Mouse (Mus musculus): ENCODE results near the gene Olfr314. TPM values are rescaled to one million over a fixed set of nuclear protein-coding genes. Genes with fewer than 3 reads are reported as not detected.

Olfr314 gene
- total and polyA plus RNA-seq, 3 experiments: not detected

DNA sequence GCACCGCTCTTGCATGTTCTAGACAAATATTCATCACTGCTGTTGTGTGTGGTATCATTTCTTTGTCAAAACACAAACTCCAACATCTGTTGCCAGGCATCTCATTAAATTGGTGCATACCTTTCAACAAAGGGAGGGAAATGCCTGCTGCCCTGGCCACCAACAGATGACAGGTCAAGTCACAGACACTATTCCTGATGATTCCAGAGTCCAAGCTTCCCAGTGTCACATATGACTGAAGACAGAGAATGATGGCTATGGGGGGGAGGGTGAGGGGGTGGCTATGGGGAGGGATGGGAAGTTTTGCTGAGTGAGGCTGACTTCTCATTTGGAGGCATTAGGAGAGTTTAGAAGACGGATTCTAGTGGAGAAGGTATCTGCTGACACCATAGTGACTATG is 1.4 kb downstream of the Olfr314 start:
- H3K36me3 ChIP-seq (ENCODE audit: control insufficient read depth, insufficient read depth, low read length): no peaks in the 10 kb centered on the region
- no peaks in the 10 kb centered on the region for H3K4me1 ChIP-seq (ENCODE audit: control insufficient read depth, insufficient read depth, low read length)
- H3K27me3 ChIP-seq (ENCODE audit: control insufficient read depth, insufficient read depth, low read length): no peaks in the 10 kb centered on the region
- no peak overlapping the region for H3K27ac ChIP-seq
- H3K79me2 ChIP-seq (replicated peaks; ENCODE audit: control insufficient read depth, insufficient read depth, low read length): no peaks in the 10 kb centered on the region
- no peak for TF ChIP-seq EP300 (IDR thresholded peaks at IDR 0.05; ENCODE audit: insufficient read depth, low read depth, low read length)
- TF ChIP-seq CTCF (IDR thresholded peaks at IDR 0.05): no peak
- TF ChIP-seq POLR2A (IDR thresholded peaks at IDR 0.05; ENCODE audit: insufficient read depth, low read depth, low read length): no peak
- no peak for DNase-seq
- H3K4me3 ChIP-seq: no peak overlapping the region
- intact Hi-C loops (cut with DNase I): no loop called here
- WGBS: 76% methylated on average over 2 of the region's 2 CpGs
- no peak overlapping the region for H3K9ac ChIP-seq (ENCODE audit: low read depth, low read length)

DNA sequence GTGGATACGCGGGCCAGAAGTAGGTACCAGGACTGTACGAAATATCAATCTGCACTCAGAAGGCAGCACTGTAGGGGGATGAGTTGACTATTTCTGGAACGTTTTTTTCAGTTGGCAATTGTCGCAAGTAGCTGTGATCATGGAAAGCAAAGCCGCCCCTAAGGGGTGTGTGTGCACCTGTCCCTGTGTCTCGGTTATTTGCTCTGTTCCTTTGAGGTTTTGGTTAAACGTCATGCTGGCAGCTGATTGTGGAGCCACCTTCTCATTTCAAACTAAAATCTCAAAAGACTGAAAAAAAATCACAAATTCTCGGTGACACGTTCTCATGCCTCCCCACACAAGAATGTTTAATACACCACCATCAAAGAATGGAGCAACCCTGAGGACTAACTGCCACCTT is 4.9 kb downstream of the Olfr314 start:
- Histone ChIP-seq H3K79me2 (replicated peaks; ENCODE audit: control insufficient read depth, insufficient read depth, low read length) (no peaks in the 10 kb centered on the region), H3K9ac (ENCODE audit: low read depth, low read length) (no peak overlapping the region), H3K4me1 (ENCODE audit: control insufficient read depth, insufficient read depth, low read length) (no peaks in the 10 kb centered on the region), H3K36me3 (ENCODE audit: control insufficient read depth, insufficient read depth, low read length) (no peaks in the 10 kb centered on the region), H3K27me3 (ENCODE audit: control insufficient read depth, insufficient read depth, low read length) (no peaks in the 10 kb centered on the region), H3K27ac (no peak overlapping the region), H3K4me3 (no peak overlapping the region)
- 83% methylated on average over 10 of the region's 10 CpGs for WGBS
- DNase-seq: no peak
- TF ChIP-seq POLR2A (IDR thresholded peaks at IDR 0.05; ENCODE audit: insufficient read depth, low read depth, low read length): no peak
- no peak for TF ChIP-seq EP300 (IDR thresholded peaks at IDR 0.05; ENCODE audit: insufficient read depth, low read depth, low read length)
- TF ChIP-seq CTCF (IDR thresholded peaks at IDR 0.05): no peak
- intact Hi-C loops (cut with DNase I): no loop called here

DNA sequence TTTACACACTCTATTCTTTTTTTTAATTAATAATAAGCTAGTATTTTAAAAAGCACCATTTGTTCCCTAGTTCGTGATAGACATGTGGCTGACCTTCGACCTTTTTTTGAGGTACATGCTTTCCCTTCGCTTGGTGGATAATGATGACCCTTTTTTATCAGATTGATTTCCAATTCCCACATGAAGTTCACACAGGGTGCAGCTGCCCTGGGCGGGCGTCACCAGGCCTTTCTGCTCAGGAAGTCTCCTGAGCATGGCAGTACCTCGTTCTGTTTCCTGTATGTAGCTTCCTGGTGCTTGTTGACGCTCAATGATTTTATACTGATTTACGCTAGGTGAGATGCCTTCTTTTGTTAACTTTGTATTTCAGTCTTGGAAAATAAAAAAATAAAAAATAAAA is 5.6 kb downstream of the Olfr314 start:
- TF ChIP-seq POLR2A (IDR thresholded peaks at IDR 0.05; ENCODE audit: insufficient read depth, low read depth, low read length) (no peak), EP300 (IDR thresholded peaks at IDR 0.05; ENCODE audit: insufficient read depth, low read depth, low read length) (no peak), CTCF (IDR thresholded peaks at IDR 0.05) (no peak)
- Histone ChIP-seq H3K27me3 (ENCODE audit: control insufficient read depth, insufficient read depth, low read length) (no peaks in the 10 kb centered on the region), H3K9ac (ENCODE audit: low read depth, low read length) (no peak overlapping the region), H3K4me3 (no peak overlapping the region), H3K36me3 (ENCODE audit: control insufficient read depth, insufficient read depth, low read length) (no peaks in the 10 kb centered on the region), H3K4me1 (ENCODE audit: control insufficient read depth, insufficient read depth, low read length) (no peaks in the 10 kb centered on the region), H3K27ac (no peak overlapping the region), H3K79me2 (replicated peaks; ENCODE audit: control insufficient read depth, insufficient read depth, low read length) (no peaks in the 10 kb centered on the region)
- intact Hi-C loops (cut with DNase I): no loop called here
- 66% methylated on average over 8 of the region's 8 CpGs for WGBS
- no peak for DNase-seq

DNA sequence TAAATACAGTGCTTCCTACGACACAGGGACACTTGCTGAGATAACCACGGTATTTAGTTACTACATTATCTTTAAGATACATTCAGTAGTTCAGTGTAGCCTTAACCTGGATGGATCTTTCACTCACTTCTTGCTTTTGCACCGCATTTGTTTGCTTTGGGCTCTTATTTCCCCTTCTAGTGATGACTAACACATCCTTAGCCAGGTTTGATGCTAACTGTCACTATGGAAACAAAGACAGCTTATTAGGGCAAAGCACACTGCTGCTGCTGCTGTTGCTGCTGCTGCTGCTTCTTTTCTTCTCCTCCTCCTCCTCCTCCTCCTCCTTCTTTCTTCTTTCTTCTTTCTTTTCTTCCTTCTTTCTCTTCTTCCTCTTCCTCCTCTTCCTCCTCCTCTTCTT is 6.8 kb downstream of the Olfr314 start:
- WGBS: 21% methylated on average over 3 of the region's 3 CpGs
- Histone ChIP-seq H3K4me3 (no peak overlapping the region), H3K4me1 (ENCODE audit: control insufficient read depth, insufficient read depth, low read length) (no peaks in the 10 kb centered on the region), H3K9ac (ENCODE audit: low read depth, low read length) (no peak overlapping the region), H3K27ac (no peak overlapping the region), H3K79me2 (replicated peaks; ENCODE audit: control insufficient read depth, insufficient read depth, low read length) (no peaks in the 10 kb centered on the region), H3K36me3 (ENCODE audit: control insufficient read depth, insufficient read depth, low read length) (no peaks in the 10 kb centered on the region), H3K27me3 (ENCODE audit: control insufficient read depth, insufficient read depth, low read length) (no peaks in the 10 kb centered on the region)
- DNase-seq: no peak
- intact Hi-C loops (cut with DNase I): no loop called here
- no peak for TF ChIP-seq POLR2A (IDR thresholded peaks at IDR 0.05; ENCODE audit: insufficient read depth, low read depth, low read length)
- no peak for TF ChIP-seq CTCF (IDR thresholded peaks at IDR 0.05)
- no peak for TF ChIP-seq EP300 (IDR thresholded peaks at IDR 0.05; ENCODE audit: insufficient read depth, low read depth, low read length)

DNA sequence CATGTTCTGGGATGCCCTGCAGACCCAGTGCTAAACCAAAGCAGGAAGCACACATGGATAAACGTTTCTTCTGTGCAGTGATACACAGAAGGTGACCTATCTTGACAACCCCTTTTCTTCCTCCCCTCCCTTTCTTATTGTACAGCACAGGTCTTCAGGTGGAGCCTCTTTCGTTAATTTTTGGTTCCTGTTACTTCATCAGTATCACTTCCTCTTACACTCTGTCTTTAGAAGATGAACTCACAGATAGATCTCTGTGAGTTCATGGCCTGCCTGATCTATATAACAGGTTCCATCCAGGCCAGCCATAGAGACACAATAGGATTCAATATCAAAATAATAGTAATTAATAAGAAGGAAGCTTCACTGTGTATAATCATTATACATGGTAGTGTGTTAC is 7.3 kb downstream of the Olfr314 start:
- Histone ChIP-seq H3K79me2 (replicated peaks; ENCODE audit: control insufficient read depth, insufficient read depth, low read length) (no peaks in the 10 kb centered on the region), H3K27me3 (ENCODE audit: control insufficient read depth, insufficient read depth, low read length) (no peaks in the 10 kb centered on the region), H3K36me3 (ENCODE audit: control insufficient read depth, insufficient read depth, low read length) (no peaks in the 10 kb centered on the region), H3K9ac (ENCODE audit: low read depth, low read length) (no peak overlapping the region), H3K4me1 (ENCODE audit: control insufficient read depth, insufficient read depth, low read length) (no peaks in the 10 kb centered on the region), H3K27ac (no peak overlapping the region), H3K4me3 (no peak overlapping the region)
- DNase-seq: no peak
- 34% methylated on average over 2 of the region's 2 CpGs for WGBS
- TF ChIP-seq CTCF (IDR thresholded peaks at IDR 0.05) (no peak), POLR2A (IDR thresholded peaks at IDR 0.05; ENCODE audit: insufficient read depth, low read depth, low read length) (no peak), EP300 (IDR thresholded peaks at IDR 0.05; ENCODE audit: insufficient read depth, low read depth, low read length) (no peak)
- intact Hi-C loops (cut with DNase I): no loop called here

DNA sequence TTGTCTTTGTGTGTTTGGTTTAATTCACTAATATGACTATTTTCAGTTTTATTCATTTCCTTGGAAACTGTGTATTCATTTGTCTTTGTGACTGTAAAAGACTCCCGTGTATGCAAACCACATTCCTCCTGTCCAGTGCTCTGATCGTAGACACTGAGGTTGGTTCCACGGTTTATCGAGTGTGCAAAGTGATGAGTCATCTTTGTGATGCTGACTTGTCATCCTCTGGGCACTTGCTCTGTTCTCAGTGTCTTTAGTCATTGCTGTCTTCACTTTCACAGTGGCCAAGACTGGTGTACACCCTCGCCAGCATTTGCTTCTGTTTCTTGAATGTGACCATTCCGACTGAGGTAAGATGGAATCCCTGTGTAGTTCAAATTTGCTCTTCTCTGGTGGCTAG is 7.9 kb downstream of the Olfr314 start:
- 55% methylated on average over 6 of the region's 6 CpGs for WGBS
- Histone ChIP-seq H3K36me3 (ENCODE audit: control insufficient read depth, insufficient read depth, low read length) (no peaks in the 10 kb centered on the region), H3K4me3 (no peak overlapping the region), H3K4me1 (ENCODE audit: control insufficient read depth, insufficient read depth, low read length) (no peaks in the 10 kb centered on the region), H3K27me3 (ENCODE audit: control insufficient read depth, insufficient read depth, low read length) (no peaks in the 10 kb centered on the region), H3K27ac (no peak overlapping the region), H3K79me2 (replicated peaks; ENCODE audit: control insufficient read depth, insufficient read depth, low read length) (no peaks in the 10 kb centered on the region), H3K9ac (ENCODE audit: low read depth, low read length) (no peak overlapping the region)
- no peak for TF ChIP-seq CTCF (IDR thresholded peaks at IDR 0.05)
- no peak for TF ChIP-seq POLR2A (IDR thresholded peaks at IDR 0.05; ENCODE audit: insufficient read depth, low read depth, low read length)
- no peak for TF ChIP-seq EP300 (IDR thresholded peaks at IDR 0.05; ENCODE audit: insufficient read depth, low read depth, low read length)
- DNase-seq: no peak
- intact Hi-C loops (cut with DNase I): no loop called here

All from heart, adult 2 months (tissue).